Mouse (Mus musculus) right cerebral cortex, postnatal 10 days (tissue): Measurements from ENCODE around the gene Tmem161a.

Source experiments
- DNase-seq, 2 experiments: peaks; one replicate each; pipeline ENCODE4 v3.0.0; 2021; ENCODE audit warnings: low spot score in 2 of 2

The Tmem161a gene

GRCm38 (mm10) chr8:70160015-70160414 is 12.1 kb upstream of the Tmem161a start:
- DNase-seq, result no peak

DNA sequence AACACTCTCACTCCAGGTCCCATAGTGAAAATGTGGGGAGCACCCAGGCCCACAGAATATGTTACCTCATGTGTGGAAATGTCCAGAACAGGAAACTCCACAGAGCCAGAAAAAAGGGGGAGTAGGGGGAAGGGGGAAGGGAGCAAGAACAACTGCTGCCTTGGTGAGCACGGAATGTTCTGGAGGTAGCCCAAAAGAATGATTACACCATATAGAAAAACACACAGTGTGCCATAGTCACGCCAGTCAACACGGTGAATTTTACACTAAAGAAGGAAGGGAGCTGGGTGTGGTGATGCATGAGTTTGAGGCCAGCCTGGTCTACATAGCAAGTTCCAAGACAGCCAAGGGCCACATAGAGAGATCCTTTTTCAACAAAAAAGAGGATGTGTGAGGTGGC is 8.8 kb upstream of the Tmem161a start:
- DNase-seq, result no peak

- peak; percentile 51 to 71 for DNase-seq
Observed at GRCm38 (mm10) chr8:70166504-70167110, 5.5 kb upstream of the Tmem161a start.

DNA sequence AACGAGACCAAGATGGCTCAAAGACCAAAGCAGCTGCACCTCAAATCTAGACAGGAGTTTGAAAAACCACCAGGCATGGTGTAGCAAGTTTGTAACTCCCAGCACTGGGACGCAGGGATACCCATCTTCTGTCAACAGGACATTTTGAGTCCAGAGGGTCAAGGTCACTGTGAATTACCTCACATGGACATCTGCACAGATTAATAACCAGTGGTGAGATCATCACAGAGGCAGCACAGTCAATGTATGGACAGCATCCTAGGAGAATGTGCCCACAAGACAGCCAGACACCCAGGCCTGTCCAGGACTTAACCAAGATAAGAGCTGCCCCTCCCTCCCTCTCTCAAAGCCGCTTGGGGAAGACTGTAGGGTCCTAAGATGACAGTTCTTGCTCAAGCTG is 2.0 kb upstream of the Tmem161a start:
- no peak for DNase-seq

- no peak for DNase-seq
Observed at GRCm38 (mm10) chr8:70170748-70171147, 1.4 kb upstream of the Tmem161a start.

DNA sequence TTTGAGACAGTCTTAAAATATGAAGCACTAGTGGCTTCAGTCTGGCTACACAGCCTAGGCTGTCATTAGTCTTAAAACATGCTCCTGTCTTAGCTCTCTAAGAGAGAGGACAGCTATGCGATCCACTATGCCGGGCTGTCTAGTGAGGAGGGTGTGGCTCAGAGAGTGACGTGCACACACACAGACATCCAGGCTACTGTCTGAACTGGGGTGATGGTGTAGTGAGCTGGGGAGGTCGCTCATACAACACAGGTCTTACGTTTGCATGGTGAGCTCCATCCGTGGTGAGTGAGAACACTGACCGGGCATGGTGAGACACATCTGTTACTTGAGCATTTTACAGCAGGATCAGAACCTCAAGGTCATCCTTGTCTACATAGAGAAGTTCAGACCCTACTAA is 916 bp upstream of the Tmem161a start:
- DNase-seq, result no peak

- DNase-seq, result no peak
Observed at GRCm38 (mm10) chr8:70173320-70173719, 1.2 kb downstream of the Tmem161a start.

DNA sequence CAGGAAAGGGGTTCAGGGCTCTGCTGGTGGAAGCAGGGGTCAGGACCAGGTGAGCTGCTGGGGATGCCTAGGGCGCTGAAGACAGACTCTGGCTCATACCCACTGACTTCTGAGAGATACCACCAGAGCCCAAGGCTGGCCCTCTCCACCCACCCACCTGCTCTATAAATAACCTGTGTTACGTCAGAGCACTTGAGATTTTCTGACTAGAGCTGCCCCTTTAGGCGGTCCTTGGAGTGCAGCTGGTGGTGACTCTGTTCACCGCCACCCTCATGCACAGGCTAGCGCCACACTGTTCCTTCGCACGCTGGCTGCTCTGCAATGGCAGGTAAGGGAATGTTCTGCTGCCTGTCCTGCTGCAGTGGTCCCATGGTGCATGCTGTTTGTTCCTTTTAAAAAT is 1.9 kb downstream of the Tmem161a start:
- no peak for DNase-seq

DNA sequence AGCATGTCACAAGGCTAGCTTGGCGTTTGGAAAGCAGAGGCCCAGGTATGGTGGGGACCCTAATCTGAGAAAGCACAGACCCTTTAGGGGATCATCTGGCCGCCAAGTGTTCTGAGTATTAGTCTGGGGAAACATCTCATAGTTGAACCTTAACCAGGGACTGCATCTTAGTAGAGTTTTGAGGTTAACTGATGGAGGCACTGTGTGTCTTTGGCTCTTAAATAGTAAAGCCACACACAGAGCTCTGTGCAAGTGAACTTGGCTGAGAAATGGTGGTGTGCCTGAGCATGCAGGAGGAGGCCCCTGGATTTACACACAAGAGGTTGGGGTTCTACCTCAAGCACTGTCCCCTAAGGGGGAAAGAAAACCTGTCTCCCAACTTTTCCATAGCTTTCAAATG is 6.1 kb downstream of the Tmem161a start:
- no peak for DNase-seq

DNA sequence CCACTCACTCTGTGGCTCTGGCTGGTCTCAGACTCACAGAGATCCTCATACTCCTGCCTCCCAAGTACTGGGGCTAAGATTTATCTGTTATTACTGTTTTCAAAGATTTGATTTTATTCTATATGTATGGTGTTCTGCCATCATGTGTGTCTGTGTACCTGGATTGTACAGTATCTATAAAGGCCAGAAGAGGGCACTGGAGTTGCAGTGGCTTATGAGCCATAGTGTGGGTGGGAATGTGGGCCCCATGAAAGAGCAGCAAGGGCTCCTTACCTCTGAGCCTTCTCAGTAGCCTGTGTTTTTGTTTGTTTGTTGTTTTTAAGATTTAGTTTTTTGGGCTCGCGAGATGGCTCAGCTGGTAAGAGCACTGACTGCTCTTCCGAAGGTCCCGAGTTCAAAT is 6.9 kb downstream of the Tmem161a start:
- DNase-seq, result no peak

DNA sequence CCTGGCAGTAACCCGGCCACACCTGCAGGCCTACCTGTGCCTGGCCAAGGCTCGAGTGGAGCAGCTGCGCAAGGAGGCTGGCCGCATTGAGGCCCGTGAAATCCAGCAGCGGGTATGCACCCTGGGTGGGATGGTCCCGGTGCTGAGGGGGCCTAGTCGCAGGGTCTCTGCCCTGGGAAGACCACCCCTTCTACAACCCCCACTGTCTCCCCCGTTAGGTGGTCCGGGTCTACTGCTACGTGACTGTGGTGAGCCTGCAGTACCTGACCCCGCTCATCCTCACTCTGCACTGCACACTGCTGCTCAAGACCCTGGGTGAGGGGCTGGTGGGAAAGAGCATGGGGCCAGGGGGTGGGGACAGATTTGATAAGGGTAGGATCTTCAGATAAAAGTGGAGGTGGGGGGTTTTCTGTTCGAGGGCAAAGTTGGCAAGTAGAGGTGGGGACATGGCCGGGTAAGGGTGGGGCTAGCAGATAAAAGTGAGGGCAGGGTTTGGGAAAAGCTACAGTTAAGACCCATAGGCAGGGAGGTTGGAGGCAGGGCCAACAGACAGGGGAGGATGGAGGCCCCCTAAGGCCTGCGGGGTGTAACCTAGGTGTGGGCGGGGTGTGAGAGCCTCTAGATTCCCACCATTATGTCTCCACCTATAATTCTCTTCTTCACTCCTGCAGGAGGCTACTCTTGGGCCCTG is 9.2 kb downstream of the Tmem161a start:
- DNase-seq, result no peak

DNA sequence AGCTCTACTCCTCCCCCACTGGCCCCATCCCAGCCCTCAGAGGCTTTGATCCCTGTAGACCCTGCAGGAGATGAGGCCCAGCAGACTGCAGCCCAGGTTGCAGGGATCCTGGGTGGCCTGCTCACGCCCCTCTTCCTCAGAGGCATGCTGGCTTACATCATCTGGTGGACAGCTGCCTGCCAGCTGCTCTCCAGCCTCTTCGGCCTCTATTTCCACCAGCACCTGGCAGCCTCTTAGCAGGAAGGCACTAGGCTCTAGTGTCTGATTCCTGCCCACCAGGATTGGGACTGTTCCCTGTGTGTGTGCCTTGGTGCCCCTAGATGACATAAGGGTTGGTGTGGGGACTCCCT is 9.7 kb downstream of the Tmem161a start:
- no peak for DNase-seq

DNA sequence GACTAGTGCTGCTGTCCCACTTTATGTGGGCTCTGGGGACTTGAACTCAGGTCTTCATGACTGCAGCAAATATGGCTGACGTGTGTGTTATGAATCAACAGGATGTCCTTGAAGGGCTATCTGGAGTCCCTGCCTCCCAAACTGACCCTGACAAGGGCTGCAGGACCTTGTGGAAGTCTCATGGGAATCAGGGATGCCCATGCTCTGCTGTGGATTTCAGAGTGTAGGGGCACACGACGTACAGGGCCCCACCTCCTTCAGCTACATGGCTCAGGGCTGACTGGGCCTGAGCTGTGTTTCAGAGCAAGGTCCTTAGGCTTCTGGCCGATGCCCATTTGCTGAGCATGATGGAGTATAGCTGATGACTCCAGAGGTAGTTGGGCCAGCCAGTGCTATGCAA is 11.0 kb downstream of the Tmem161a start:
- no peak for DNase-seq

- DNase-seq, result no peak
Observed at GRCm38 (mm10) chr8:70188707-70189106, 16.6 kb downstream of the Tmem161a start.

DNA sequence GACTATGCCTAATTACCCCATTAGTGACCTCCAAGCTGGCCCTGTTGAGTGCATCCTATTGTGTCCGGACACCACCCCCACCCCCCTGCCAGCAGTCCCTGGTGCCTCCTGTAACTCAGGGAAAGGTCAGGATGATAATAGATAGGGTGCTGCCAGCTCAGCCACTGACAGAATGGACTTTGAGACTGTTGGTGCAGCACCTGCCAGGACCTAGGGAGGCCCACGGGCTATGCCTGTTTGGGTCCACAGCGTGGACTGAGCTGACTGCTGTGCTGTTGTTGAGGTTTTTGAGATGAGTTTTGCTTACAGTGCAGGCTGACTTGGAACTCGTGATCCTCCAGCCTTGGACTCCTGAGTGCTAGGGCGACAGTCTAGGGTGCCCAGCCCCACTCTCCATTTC is 21.1 kb downstream of the Tmem161a start:
- no peak for DNase-seq

DNA sequence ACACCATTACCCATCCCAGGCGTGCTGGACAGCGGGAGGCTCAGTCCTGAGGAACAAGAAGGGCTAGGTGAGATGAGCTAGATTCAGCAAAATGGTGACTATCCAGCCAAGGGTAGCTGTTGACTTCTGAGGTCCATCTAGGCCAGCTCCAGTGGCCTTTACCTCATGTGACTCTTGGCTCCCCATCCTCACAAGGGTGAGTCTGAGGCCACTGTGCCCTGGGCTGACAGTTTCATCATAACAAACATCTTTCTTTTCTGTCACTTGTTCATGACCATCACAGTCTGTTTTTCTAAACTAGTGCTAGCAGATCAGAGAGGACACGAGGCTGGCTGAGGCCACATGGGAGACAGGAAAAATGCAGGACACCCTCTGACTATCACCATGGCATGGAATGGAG is 22.0 kb downstream of the Tmem161a start:
- no peak for DNase-seq

GRCm38 (mm10) chr8:70195762-70196161 is 23.6 kb downstream of the Tmem161a start:
- DNase-seq, result no peak

DNA sequence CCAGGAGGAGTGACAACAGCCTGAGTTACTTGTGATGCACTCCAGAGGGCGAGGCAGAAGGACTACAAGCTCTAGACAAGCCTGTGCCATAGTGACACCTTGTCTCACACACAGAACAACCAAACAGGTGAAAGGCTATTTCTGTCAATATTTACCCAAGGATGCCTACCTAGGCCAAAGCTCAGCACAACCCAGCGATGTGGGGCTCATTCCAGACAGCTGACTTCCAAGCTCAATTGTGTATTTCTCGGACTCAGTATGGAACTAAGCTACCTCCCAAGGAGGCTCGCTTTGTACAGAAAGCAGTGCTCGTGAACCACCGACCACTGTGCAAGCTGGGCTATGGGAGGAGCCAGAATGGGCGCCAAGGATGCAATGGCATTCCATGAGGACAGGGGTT is 25.4 kb downstream of the Tmem161a start:
- no peak for DNase-seq

- peak; percentile 58 to 65 for DNase-seq
Observed at GRCm38 (mm10) chr8:70200098-70200681, 28.0 kb downstream of the Tmem161a start.

DNA sequence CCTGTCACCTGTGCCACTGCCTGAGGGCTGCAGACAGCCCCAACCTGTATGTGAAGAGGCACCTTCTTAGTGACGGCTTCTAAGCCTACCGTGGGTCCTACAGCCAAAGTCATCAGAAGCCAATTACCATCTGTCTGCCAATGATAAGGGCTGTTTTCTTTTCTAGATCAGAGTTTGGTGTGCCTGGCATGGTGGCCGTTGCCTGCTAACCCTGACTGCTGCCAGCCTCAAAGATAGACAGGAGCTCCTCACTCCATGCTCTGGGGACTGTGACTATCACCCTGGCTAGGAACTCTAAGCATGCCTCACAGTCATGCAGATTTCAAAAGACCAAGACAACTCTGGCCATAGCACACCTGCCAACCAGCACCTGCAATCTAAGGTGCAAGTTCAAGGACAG is 29.3 kb downstream of the Tmem161a start:
- no peak for DNase-seq

DNA sequence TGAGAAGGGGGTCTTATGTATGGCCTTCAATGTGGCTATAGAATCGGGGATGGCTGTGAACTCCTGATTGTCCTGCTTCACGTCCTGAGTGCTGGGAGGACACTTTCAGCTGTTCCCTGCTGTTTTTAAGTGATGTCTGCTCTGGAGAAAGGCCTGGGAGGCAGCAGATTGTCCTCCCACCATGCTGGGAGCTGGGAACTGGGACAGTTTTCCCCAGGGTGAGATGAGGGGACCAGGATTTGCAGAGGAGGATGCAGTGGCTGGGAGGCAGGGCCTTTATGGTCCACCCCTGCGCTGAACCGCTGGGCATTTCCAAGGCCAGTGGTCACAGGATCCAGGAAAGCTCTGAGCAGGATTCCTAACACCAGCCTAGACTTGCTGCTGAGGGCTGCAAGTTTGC is 30.9 kb downstream of the Tmem161a start:
- no peak for DNase-seq

DNA sequence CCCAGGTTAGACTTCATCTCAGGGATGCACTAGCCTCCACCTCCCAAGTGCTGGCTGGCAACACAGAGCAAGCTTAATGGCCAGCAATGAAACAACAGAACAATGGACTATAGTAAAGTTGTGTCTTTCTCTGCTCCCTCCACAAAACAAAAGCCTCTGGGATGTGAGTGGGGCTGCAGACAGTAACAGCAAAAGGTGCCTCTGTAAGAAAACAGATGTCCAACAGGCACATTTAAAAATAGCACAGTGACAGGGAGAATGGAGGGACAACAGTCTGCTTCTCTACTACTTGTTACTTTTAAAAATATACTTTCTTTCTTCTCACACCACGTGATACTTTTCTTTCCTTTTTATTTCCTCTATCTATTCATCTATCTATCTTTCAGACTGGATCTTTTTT is 32.6 kb downstream of the Tmem161a start:
- no peak for DNase-seq

DNA sequence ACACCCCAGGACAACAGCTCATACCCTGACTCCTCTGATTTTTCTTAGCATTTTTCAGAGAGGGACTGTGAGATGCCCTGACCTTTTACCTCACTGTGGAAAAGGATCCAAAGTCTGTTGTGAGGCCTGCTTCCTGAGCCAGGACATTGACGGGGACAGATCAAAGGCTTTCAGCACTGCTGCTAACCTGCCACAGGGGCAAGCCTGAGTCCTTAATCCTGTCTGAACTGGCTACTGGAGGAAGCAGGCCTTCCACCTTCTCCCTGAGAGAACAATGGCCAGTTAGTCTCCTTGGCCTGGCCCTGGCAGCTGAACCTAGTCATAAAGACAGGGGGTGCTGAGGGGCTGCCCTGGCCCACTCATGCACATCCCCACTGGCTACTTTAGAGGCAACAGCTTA is 36.0 kb downstream of the Tmem161a start:
- no peak for DNase-seq

GRCm38 (mm10) chr8:70210538-70210937 is 38.4 kb downstream of the Tmem161a start:
- DNase-seq, result peak; percentile 49 to 54
